Mouse (Mus musculus) duodenum, adult 2 months (tissue): ENCODE results near the gene Lrfn4. TPM values are rescaled to one million over a fixed set of nuclear protein-coding genes. Genes with fewer than 3 reads are reported as not detected.

Experiments
- polyA plus RNA-seq: library from polyadenylated mRNA; depleted of rRNA; stranded (reverse); fragments of >200 nt; gene quantifications from 2 replicates; pipeline ENCODE4 v1.2.3, GENCODE M21; 2012; ENCODE audit warnings: low replicate concordance; rRNA removed

Lrfn4 gene
- polyA plus RNA-seq = 16.3 and 25.3 TPM in 2 replicates

GRCm38 (mm10) chr19:4615151-4616093 lies at the start of gene Lrfn4:
Gene Lrfn4 (minus strand): TSS chr19:4615667.

GRCm38 (mm10) chr19:4625179-4625828 lies 9.8 kb upstream of the Lrfn4 start, which contains the start of gene Rce1:
Gene Rce1 (minus strand): TSS chr19:4625641.

Other genes starting within 250 kb of the Lrfn4 start
- 46.8 and 50.4 TPM in 2 replicates for gene Kdm2a, start 217.4 kb downstream of the Lrfn4 start, polyA plus RNA-seq
- gene Rhod, start 176.2 kb downstream of the Lrfn4 start, polyA plus RNA-seq = 27.7 and 141 TPM in 2 replicates
- 2.9 and 15.8 TPM in 2 replicates for gene Syt12, start 138.2 kb downstream of the Lrfn4 start, polyA plus RNA-seq
- 87.4 and 199 TPM in 2 replicates for gene 2010003K11Rik, start 117.1 kb downstream of the Lrfn4 start, polyA plus RNA-seq
- 30.7 and 32.7 TPM in 2 replicates for gene Pcx, start 105.2 kb downstream of the Lrfn4 start, polyA plus RNA-seq
- gene Rce1, start 10.0 kb upstream of the Lrfn4 start, polyA plus RNA-seq = 89.0 and 128 TPM in 2 replicates
- 0.21 and 0.38 TPM in 2 replicates for gene Gm960, start 83.0 kb upstream of the Lrfn4 start, polyA plus RNA-seq
- 0.15 and 0.36 TPM in 2 replicates for gene Sptbn2, start 95.5 kb upstream of the Lrfn4 start, polyA plus RNA-seq
- gene Rbm4b, start 140.8 kb upstream of the Lrfn4 start, polyA plus RNA-seq = 1.6 and 1.9 TPM in 2 replicates
- gene Rbm4, start 178.2 kb upstream of the Lrfn4 start, polyA plus RNA-seq = 14.1 and 19.8 TPM in 2 replicates
- 14.3 and 15.5 TPM in 2 replicates for gene Gm21992, start 195.9 kb upstream of the Lrfn4 start, polyA plus RNA-seq
- 54.4 and 67.9 TPM in 2 replicates for gene Rbm14, start 196.0 kb upstream of the Lrfn4 start, polyA plus RNA-seq
- 44.5 and 45.3 TPM in 2 replicates for gene Ccs, start 223.7 kb upstream of the Lrfn4 start, polyA plus RNA-seq
- 0.05 and 0.20 TPM in 2 replicates for gene Ccdc87, start 223.7 kb upstream of the Lrfn4 start, polyA plus RNA-seq
- gene Ctsf, start 239.5 kb upstream of the Lrfn4 start, polyA plus RNA-seq = 23.8 and 33.2 TPM in 2 replicates